Mouse (Mus musculus): ENCODE results near the gene Gtf2f1.

Gene Gtf2f1

GRCm38 (mm10) chr17:56976531-56977390 is 34.3 kb downstream of the Gtf2f1 start:
- no peak for DNase-seq (ENCODE audit: low read depth in 2 of 2, low spot score in 2 of 2)

GRCm38 (mm10) chr17:56975391-56975790 is 35.7 kb downstream of the Gtf2f1 start:
- DNase-seq (ENCODE audit: low read depth in 2 of 2, low spot score in 2 of 2): no peak

- no peak for DNase-seq (ENCODE audit: low read depth in 2 of 2, low spot score in 2 of 2)
Measured at GRCm38 (mm10) chr17:56974708-56975240, 36.3 kb downstream of the Gtf2f1 start.

GRCm38 (mm10) chr17:56973956-56974707 is 37.0 kb downstream of the Gtf2f1 start:
- DNase-seq (ENCODE audit: low read depth in 2 of 2, low spot score in 2 of 2): no peak

GRCm38 (mm10) chr17:56970081-56970480 is 41.0 kb downstream of the Gtf2f1 start:
- DNase-seq (ENCODE audit: low read depth in 2 of 2, low spot score in 2 of 2): no peak

- DNase-seq (ENCODE audit: low read depth in 2 of 2, low spot score in 2 of 2): no peak
Measured at GRCm38 (mm10) chr17:56969321-56969720, 41.8 kb downstream of the Gtf2f1 start.

GRCm38 (mm10) chr17:56963646-56964045 is 47.4 kb downstream of the Gtf2f1 start:
- DNase-seq (ENCODE audit: low read depth in 2 of 2, low spot score in 2 of 2): no peak

- DNase-seq (ENCODE audit: low read depth in 2 of 2, low spot score in 2 of 2): no peak
Measured at GRCm38 (mm10) chr17:56962642-56963405, 48.3 kb downstream of the Gtf2f1 start.

- DNase-seq (ENCODE audit: low read depth in 2 of 2, low spot score in 2 of 2): no peak
Measured at GRCm38 (mm10) chr17:56961880-56962279, 49.2 kb downstream of the Gtf2f1 start.

- DNase-seq (ENCODE audit: low read depth in 2 of 2, low spot score in 2 of 2): no peak
Measured at GRCm38 (mm10) chr17:56958667-56959066, 52.4 kb downstream of the Gtf2f1 start.

- DNase-seq (ENCODE audit: low read depth in 2 of 2, low spot score in 2 of 2): peak in 1 of 2 experiments; percentile 13
Measured at GRCm38 (mm10) chr17:56957763-56958429, 53.2 kb downstream of the Gtf2f1 start.

GRCm38 (mm10) chr17:56954871-56955270 is 56.2 kb downstream of the Gtf2f1 start:
- no peak for DNase-seq (ENCODE audit: low read depth in 2 of 2, low spot score in 2 of 2)

Data from CD8-positive naive resting alpha-beta T cell, adult 2 months (primary cell).